In the genomic region with DNA sequence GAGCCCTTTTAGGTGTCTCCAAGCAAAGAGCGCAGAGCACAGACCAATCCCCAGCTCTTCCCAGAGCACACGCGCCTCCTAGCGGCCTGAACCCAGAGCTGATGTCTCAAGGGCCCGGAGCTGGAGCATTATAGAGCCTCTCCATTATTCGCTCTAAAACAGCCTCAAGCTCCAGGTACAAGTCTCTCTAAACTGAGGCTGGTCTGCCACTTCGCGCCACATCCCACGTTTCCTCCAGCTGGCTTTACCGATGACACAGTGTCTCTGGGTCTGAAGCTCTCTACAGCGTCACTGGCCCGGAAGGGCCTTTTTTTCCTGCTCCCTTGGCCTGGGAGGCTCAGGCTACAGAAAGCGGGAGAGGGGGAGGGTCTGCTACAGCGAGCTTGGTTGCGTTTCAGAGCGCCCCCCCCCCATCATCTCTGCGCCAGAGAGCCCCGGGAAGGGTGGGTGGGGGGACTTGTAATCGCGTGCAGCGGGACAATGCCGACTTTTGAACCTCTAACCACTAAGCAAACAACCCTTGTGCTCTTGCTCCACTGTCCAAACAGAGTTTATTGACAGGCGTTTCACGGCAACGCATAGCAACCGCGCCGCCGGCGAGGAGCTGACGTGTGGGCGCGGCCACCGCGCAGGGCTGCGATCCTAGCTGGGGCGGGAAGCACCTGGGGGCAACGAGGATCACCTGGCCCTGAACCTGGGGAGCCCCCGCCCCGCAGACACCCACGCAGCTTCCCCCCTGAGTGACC, we compare ENCODE assay signal across 9 mouse cellular contexts. TPM values are rescaled to one million over a fixed set of nuclear protein-coding genes. Genes with fewer than 3 reads are reported as not detected.
A peak's percentile ranks its signal among the peaks of the same experiment; 100 is the strongest.
DNase-seq lines count a peak whose midpoint lies in the region; ATAC-seq and TF ChIP-seq lines count a peak whose summit lies in the region.
"Had no signal": no experiment of that assay in that cellular context is flagged by ENCODE, and none has a peak within 500 bp of the region (broad histone marks: within the 10 kb centered on the region; RNA-seq: fewer than 3 reads in every experiment).

No protein-coding gene starts in this region.

- H3K4me3 ChIP-seq in heart, embryonic 14.5 days (ENCODE audit: control insufficient read depth in 1 of 2, insufficient read depth in 1 of 2, low read depth in 1 of 2, low read length in 2 of 2): peak overlapping the region; percentile 17 to 27; a peak in 3 of 4 replicates
- no peak overlapping the region for H3K4me3 ChIP-seq in stomach, postnatal 0 days (ENCODE audit: low read depth, low read length)

- no peaks in the 10 kb centered on the region for H3K36me3 ChIP-seq in heart, embryonic 14.5 days (ENCODE audit: control insufficient read depth, insufficient read depth, low read length)
- no peaks in the 10 kb centered on the region for H3K36me3 ChIP-seq in stomach, postnatal 0 days (ENCODE audit: control insufficient read depth, insufficient read depth, low read length)

- peaks cover 0 to 6% of the 10 kb centered on the region in 2 experiments; a peak in 2 of 4 replicates for H3K4me1 ChIP-seq in heart, embryonic 14.5 days (ENCODE audit: control insufficient read depth in 2 of 2, insufficient read depth in 2 of 2, low read length in 2 of 2)
- no peaks in the 10 kb centered on the region for H3K4me1 ChIP-seq in stomach, postnatal 0 days (replicated peaks; ENCODE audit: control insufficient read depth, insufficient read depth)

- H3K27me3 ChIP-seq in heart, embryonic 14.5 days (ENCODE audit: control insufficient read depth, insufficient read depth, low read length): peaks cover 96% of the 10 kb centered on the region
- H3K27me3 ChIP-seq in stomach, postnatal 0 days (ENCODE audit: control insufficient read depth, insufficient read depth, low read length): peaks cover 23% of the 10 kb centered on the region

- no peak overlapping the region for H3K27ac ChIP-seq in heart, embryonic 14.5 days (replicated peaks in 1 of 2; ENCODE audit: control insufficient read depth in 1 of 2, insufficient read depth in 1 of 2, low read depth in 2 of 2, low read length in 2 of 2)
- H3K27ac ChIP-seq in stomach, postnatal 0 days (replicated peaks): no peak overlapping the region
- H3K27ac ChIP-seq: macrophage had no signal

- H3K4me2 ChIP-seq in heart, embryonic 14.5 days (ENCODE audit: low read length): peak overlapping the region; percentile 58
- H3K4me2 ChIP-seq in stomach, postnatal 0 days (replicated peaks; ENCODE audit: low read depth): peak overlapping the region; percentile 40

- ATAC-seq in CD4-positive, CD25-positive, alpha-beta regulatory T cell, adult 4 months: no peak
- peak; percentile 54; the same call in 1 of the 2 replicates for ATAC-seq in heart, embryonic 14.5 days (ENCODE audit: insufficient number of reproducible peaks, insufficient read depth, low FRiP score, low read depth)
- peak; percentile 93 for ATAC-seq in stomach, postnatal 0 days (ENCODE audit: low FRiP score, low TSS enrichment)

- no peak overlapping the region for H3K9ac ChIP-seq in heart, embryonic 14.5 days (ENCODE audit: low read length)
- H3K9ac ChIP-seq in stomach, postnatal 0 days (ENCODE audit: low read length): no peak overlapping the region

- no peaks in the 10 kb centered on the region for H3K9me3 ChIP-seq in heart, embryonic 14.5 days (ENCODE audit: control insufficient read depth, low read length)
- H3K9me3 ChIP-seq in stomach, postnatal 0 days (ENCODE audit: control insufficient read depth, low read length): no peaks in the 10 kb centered on the region

- DNase-seq in CD4-positive, CD25-positive, alpha-beta regulatory T cell, adult 2 months (ENCODE audit: low read depth, low spot score): peak; percentile 65
- DNase-seq in urinary bladder, postnatal 14 days (ENCODE audit: low spot score): peak; percentile 50
- no peak for DNase-seq in urinary bladder, postnatal 25 days (ENCODE audit: low spot score)
- DNase-seq in kidney, postnatal 10 days: peak; percentile 65
- DNase-seq in lung, postnatal 4 days: peak; percentile 41 to 57
- peak; percentile 88 for DNase-seq in stomach, postnatal 0 days (ENCODE audit: low spot score)

- WGBS in heart, embryonic 14.5 days: under 1% methylated on average over 41 of the region's 41 CpGs
- WGBS in stomach, postnatal 0 days: 1% methylated on average over 41 of the region's 41 CpGs

- TF ChIP-seq CTCF in stomach, postnatal 0 days (IDR thresholded peaks at IDR 0.05; ENCODE audit: low read depth): peak; percentile 78

- no peak for TF ChIP-seq EP300 in stomach, postnatal 0 days (optimal IDR thresholded peaks at IDR 0.05)

RNA-seq across cellular contexts. Expression of gene Cdx2, which starts 7.6 kb away (rescaled TPM):
- not detected for polyA plus RNA-seq in CD4-positive, CD25-positive, alpha-beta regulatory T cell, adult 4 months (2017; shearing (Covaris generic))
- polyA plus RNA-seq in heart, embryonic 14.5 days (2014; fragmentation: Nextera tagmentation; extraction: Ambion mirVana): not detected in 2 replicates
- polyA plus RNA-seq in stomach, postnatal 0 days (2015; fragmentation: Nextera tagmentation; extraction: Ambion mirVana): 0.05 and 0.06 TPM in 2 replicates
- polyA plus RNA-seq: macrophage had no signal

RNA-seq across cellular contexts. Expression of gene Urad, which starts 22.8 kb away (rescaled TPM):
- not detected for polyA plus RNA-seq in CD4-positive, CD25-positive, alpha-beta regulatory T cell, adult 4 months (2017; shearing (Covaris generic))
- polyA plus RNA-seq in heart, embryonic 14.5 days (2014; fragmentation: Nextera tagmentation; extraction: Ambion mirVana): not detected in 2 replicates
- not detected in 2 replicates for polyA plus RNA-seq in stomach, postnatal 0 days (2015; fragmentation: Nextera tagmentation; extraction: Ambion mirVana)
- polyA plus RNA-seq: macrophage had no signal

RNA-seq across cellular contexts. Expression of gene Pdx1, which starts 29.7 kb away (rescaled TPM):
- not detected for polyA plus RNA-seq in CD4-positive, CD25-positive, alpha-beta regulatory T cell, adult 4 months (2017; shearing (Covaris generic))
- not detected in 2 replicates for polyA plus RNA-seq in heart, embryonic 14.5 days (2014; fragmentation: Nextera tagmentation; extraction: Ambion mirVana)
- 3.0 and 3.6 TPM in 2 replicates for polyA plus RNA-seq in stomach, postnatal 0 days (2015; fragmentation: Nextera tagmentation; extraction: Ambion mirVana)
- polyA plus RNA-seq: macrophage had no signal
